Mouse (Mus musculus) embryonic fibroblast, embryonic 13.5 days (primary cell): ENCODE measurements at regions not wholly inside any gene's neighbourhood (a gene's known extent, or its start where the extent isn't known, plus 50 kb on each side); places are given as distances from the start of the nearest gene placed in this dataset.
"Not testable (repeated sequence)": the region's sequence is repeated elsewhere in the genome, so short reads cannot be mapped to it uniquely, and the experiment has no call there.

Experiments
- H3K27ac ChIP-seq: 2 replicates; pipeline ENCODE4 v1.5.1; 2012; ENCODE audit warnings: low read length, control low read depth, inconsistent platforms; ENCODE audit not compliant: insufficient read depth
- H3K4me1 ChIP-seq: 2 replicates; pipeline ENCODE4 v1.6.1; 2011; ENCODE audit warnings: low read length; ENCODE audit not compliant: control insufficient read depth, insufficient read depth
- H3K4me3 ChIP-seq: 2 replicates; pipeline ENCODE4 v1.5.1; 2011; ENCODE audit warnings: mild to moderate bottlenecking, control low read depth, low read length; ENCODE audit not compliant: insufficient read depth
- CTCF ChIP-seq: IDR thresholded peaks from 2 replicates; pipeline ENCODE4 v1.5.1; 2011; ENCODE audit warnings: mild to moderate bottlenecking, control low read depth, low read length, moderate library complexity, borderline replicate concordance; ENCODE audit not compliant: insufficient read depth
- POLR2A ChIP-seq: IDR thresholded peaks from 2 replicates; pipeline ENCODE4 v1.6.1; 2011; ENCODE audit warnings: low read depth, mild to moderate bottlenecking, control low read depth, low read length, moderate library complexity

- no peak overlapping the region for H3K27ac ChIP-seq
- TF ChIP-seq POLR2A (no peak), CTCF (no peak)
- H3K4me3 ChIP-seq = no peak overlapping the region
- no peaks in the 10 kb centered on the region for H3K4me1 ChIP-seq
These were observed 88.8 kb upstream of the Sipa1l1 start for GRCm38 (mm10) chr12:82080196-82080880.

GRCm38 (mm10) chr12:82082596-82082995 lies 86.5 kb upstream of the Sipa1l1 start:
- not testable (repeated sequence) for H3K4me1 ChIP-seq, H3K4me3 ChIP-seq, H3K27ac ChIP-seq

GRCm38 (mm10) chr12:82085771-82086400 lies 83.2 kb upstream of the Sipa1l1 start:
- TF ChIP-seq POLR2A = no peak
- no peak for TF ChIP-seq CTCF
- H3K4me1 ChIP-seq = peaks cover 7% of the 10 kb centered on the region; the same call in 1 of the 2 replicates
- H3K27ac ChIP-seq = no peak overlapping the region
- H3K4me3 ChIP-seq = no peak overlapping the region

DNA sequence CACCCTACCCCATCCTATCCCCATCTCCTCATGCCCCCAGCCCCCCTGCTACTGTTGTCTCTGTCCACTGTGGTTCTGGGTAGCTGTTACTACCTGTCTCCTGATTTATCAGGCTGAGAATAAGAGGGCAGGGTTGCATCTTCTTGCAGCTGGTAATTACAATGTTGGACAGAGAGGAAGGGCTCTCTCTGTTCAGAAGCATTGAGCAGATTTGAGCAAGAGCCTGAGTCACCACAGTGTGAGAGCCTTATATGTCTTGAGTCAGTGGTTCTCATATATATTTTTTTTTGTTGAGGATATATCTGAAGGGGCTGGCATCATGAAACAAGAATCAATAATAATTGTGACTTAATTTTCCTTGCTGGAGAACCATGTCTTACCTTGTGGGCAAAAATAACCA lies 82.7 kb upstream of the Sipa1l1 start:
- Histone ChIP-seq H3K4me1 (peaks cover 7% of the 10 kb centered on the region; the same call in 1 of the 2 replicates), H3K4me3 (no peak overlapping the region), H3K27ac (no peak overlapping the region)
- TF ChIP-seq POLR2A = no peak
- no peak for TF ChIP-seq CTCF

- Histone ChIP-seq H3K27ac (no peak overlapping the region), H3K4me3 (no peak overlapping the region), H3K4me1 (peaks cover 7% of the 10 kb centered on the region; the same call in 1 of the 2 replicates)
- no peak for TF ChIP-seq POLR2A
- TF ChIP-seq CTCF = no peak
These were observed 79.8 kb upstream of the Sipa1l1 start for GRCm38 (mm10) chr12:82089288-82089687.

GRCm38 (mm10) chr12:82093317-82093716 lies 75.8 kb upstream of the Sipa1l1 start:
- H3K4me1 ChIP-seq = no peaks in the 10 kb centered on the region
- no peak overlapping the region for H3K4me3 ChIP-seq
- no peak overlapping the region for H3K27ac ChIP-seq
- no peak for TF ChIP-seq CTCF
- no peak for TF ChIP-seq POLR2A

- TF ChIP-seq CTCF = no peak
- TF ChIP-seq POLR2A = no peak
- Histone ChIP-seq H3K27ac (no peak overlapping the region), H3K4me1 (no peaks in the 10 kb centered on the region), H3K4me3 (no peak overlapping the region)
These were observed 73.7 kb upstream of the Sipa1l1 start for GRCm38 (mm10) chr12:82095396-82095795.

- no peak overlapping the region for H3K27ac ChIP-seq
- TF ChIP-seq POLR2A (no peak), CTCF (no peak)
- H3K4me1 ChIP-seq = no peaks in the 10 kb centered on the region
- no peak overlapping the region for H3K4me3 ChIP-seq
These were observed 72.0 kb upstream of the Sipa1l1 start for GRCm38 (mm10) chr12:82097126-82097525.

- Histone ChIP-seq H3K27ac (no peak overlapping the region), H3K4me3 (no peak overlapping the region), H3K4me1 (no peaks in the 10 kb centered on the region)
- TF ChIP-seq CTCF (no peak), POLR2A (no peak)
These were observed 71.5 kb upstream of the Sipa1l1 start for GRCm38 (mm10) chr12:82097620-82098019.

- H3K27ac ChIP-seq = no peak overlapping the region
- no peak overlapping the region for H3K4me3 ChIP-seq
- TF ChIP-seq POLR2A = no peak
- TF ChIP-seq CTCF = no peak
- H3K4me1 ChIP-seq = peaks cover 14% of the 10 kb centered on the region
These were observed 64.9 kb upstream of the Sipa1l1 start for GRCm38 (mm10) chr12:82104211-82104610.
